Mouse (Mus musculus): ENCODE data around the gene Nfkbib. TPM values are rescaled to one million over a fixed set of nuclear protein-coding genes. Genes with fewer than 3 reads are reported as not detected.

Gene Nfkbib
- polyA plus RNA-seq, 1 experiment from 2014 or later, result 49.1 TPM

DNA sequence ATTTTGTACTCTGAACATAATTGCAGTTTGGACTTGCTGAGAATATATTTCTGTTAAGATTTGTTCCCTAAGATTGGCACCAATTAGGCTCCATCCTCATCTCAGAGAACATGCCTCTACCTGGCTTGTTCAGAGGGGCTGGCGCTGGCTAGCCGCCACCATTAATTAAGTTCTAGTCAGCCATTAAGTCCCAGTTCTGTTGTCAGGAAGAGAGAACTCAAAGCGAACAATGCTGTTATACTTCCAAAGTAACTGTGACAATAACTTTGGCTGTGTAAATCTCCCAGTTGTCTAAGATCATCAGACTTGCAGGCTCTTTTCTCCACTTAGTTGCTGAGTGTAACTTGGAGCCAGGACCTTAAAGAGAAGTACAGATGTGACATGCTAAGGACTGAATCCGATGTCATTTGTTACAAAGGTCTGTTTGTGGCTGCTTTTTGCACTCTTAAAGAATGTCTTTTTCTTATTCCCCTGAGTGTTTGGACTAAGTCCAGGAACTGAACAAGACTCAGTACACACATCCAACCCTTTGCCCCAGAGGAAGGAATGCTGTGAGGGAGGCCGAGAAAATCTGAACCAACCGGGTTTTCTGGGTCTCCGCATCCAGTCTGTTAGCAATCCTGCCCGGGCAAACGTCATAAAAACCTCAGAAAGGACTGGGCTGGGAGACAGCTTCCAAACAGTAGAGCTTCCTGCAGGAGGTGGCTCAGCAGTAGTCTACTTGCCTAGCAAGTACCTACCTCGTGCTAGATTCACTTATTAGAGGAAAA, 34.8 kb upstream of the Nfkbib start:
- ATAC-seq, result peak; percentile 77
- peak overlapping the region; percentile 55 for H3K4me2 ChIP-seq (ENCODE audit: low read depth, low read length)
- H3K4me1 ChIP-seq (ENCODE audit: control insufficient read depth, insufficient read depth, low read length), result peaks cover 33% of the 10 kb centered on the region
- H3K9me3 ChIP-seq (ENCODE audit: control insufficient read depth, low read length), result no peaks in the 10 kb centered on the region
- H3K9ac ChIP-seq (ENCODE audit: low read depth, low read length), result peak overlapping the region; percentile 60
- no peaks in the 10 kb centered on the region for H3K27me3 ChIP-seq (replicated peaks; ENCODE audit: control insufficient read depth, insufficient read depth, low read length)
- no peaks in the 10 kb centered on the region for H3K36me3 ChIP-seq (ENCODE audit: control insufficient read depth, insufficient read depth, low read length)
- peak overlapping the region; percentile 100 for H3K27ac ChIP-seq (ENCODE audit: low read length)
- peak overlapping the region; percentile 16; the same call in 1 of the 2 replicates for H3K4me3 ChIP-seq (ENCODE audit: low read length)
- WGBS, result 14% methylated on average over 10 of the region's 10 CpGs

DNA sequence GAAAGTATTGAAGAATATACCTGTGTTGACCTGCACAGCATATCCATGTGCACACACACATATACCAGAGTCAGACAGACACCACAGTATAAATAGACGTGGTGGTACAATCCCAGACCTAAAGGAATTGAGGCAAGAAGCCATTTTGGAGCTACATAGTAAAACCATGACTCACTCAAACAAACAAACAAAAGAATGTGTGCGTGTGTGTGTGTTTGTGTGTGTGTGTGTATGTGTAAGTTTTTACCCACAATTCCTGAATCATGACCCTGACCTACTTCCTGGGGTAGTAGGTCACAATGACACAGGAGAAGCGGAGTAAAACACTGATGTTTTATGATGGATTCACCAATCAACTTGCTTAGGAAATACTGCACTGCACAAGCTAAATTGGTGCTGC, 34.1 kb upstream of the Nfkbib start:
- H3K4me3 ChIP-seq (ENCODE audit: low read length), result no peak overlapping the region
- no peak for ATAC-seq
- no peak overlapping the region for H3K9ac ChIP-seq (ENCODE audit: low read depth, low read length)
- no peaks in the 10 kb centered on the region for H3K36me3 ChIP-seq (ENCODE audit: control insufficient read depth, insufficient read depth, low read length)
- H3K27ac ChIP-seq (ENCODE audit: low read length), result peak overlapping the region; percentile 100
- H3K27me3 ChIP-seq (replicated peaks; ENCODE audit: control insufficient read depth, insufficient read depth, low read length), result no peaks in the 10 kb centered on the region
- H3K4me1 ChIP-seq (ENCODE audit: control insufficient read depth, insufficient read depth, low read length), result peaks cover 39% of the 10 kb centered on the region
- H3K4me2 ChIP-seq (ENCODE audit: low read depth, low read length), result no peak overlapping the region
- 40% methylated on average over 3 of the region's 3 CpGs for WGBS
- no peaks in the 10 kb centered on the region for H3K9me3 ChIP-seq (ENCODE audit: control insufficient read depth, low read length)

DNA sequence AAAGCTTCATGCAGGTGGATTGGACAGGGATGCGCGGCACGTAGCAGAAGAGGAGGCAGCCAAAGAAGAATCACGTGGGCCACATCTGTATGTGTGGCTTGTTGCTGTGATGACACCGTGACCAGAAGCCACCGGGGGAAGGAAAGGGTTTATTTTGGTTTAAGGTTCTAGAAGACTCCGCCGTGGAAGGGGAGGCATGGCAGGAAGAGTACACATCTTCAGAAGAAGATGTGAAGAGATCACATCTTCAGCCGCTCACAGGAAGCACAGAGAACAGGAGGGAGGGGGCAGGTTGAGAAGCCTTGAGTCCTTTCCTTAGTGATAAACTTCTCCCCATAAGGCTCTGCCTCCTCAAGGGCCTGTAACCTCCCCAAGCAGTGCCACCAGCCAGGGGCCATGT, 32.7 kb upstream of the Nfkbib start:
- no peak overlapping the region for H3K4me3 ChIP-seq (ENCODE audit: low read length)
- H3K9me3 ChIP-seq (ENCODE audit: control insufficient read depth, low read length), result no peaks in the 10 kb centered on the region
- no peaks in the 10 kb centered on the region for H3K36me3 ChIP-seq (ENCODE audit: control insufficient read depth, insufficient read depth, low read length)
- WGBS, result 93% methylated on average over 9 of the region's 9 CpGs
- H3K27me3 ChIP-seq (replicated peaks; ENCODE audit: control insufficient read depth, insufficient read depth, low read length), result no peaks in the 10 kb centered on the region
- no peak overlapping the region for H3K4me2 ChIP-seq (ENCODE audit: low read depth, low read length)
- ATAC-seq, result no peak
- H3K4me1 ChIP-seq (ENCODE audit: control insufficient read depth, insufficient read depth, low read length), result peaks cover 40% of the 10 kb centered on the region
- H3K9ac ChIP-seq (ENCODE audit: low read depth, low read length), result no peak overlapping the region
- H3K27ac ChIP-seq (ENCODE audit: low read length), result no peak overlapping the region

DNA sequence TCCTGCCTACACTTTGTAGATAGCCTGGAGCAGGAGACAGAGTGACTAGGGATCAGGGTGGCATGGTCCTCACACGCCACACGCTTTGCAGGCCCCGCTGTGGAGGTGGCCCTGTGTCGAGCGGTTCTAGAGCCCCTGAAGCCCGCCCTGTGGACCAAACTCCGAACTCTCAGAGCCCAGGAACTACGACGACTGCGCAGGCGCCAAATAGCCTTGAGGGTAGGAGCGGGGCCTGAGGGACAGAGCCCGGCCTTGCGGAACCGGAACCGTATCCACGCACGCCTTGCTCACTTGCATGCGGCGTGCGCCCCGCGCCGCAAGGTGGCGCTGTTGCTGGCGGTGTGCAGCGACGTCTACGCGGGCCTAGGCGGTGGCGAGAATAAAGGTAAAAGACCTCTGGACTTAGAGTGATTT, 29.3 kb upstream of the Nfkbib start:
- peaks cover 24% of the 10 kb centered on the region for H3K4me1 ChIP-seq (ENCODE audit: control insufficient read depth, insufficient read depth, low read length)
- peak overlapping the region; percentile 45; the same call in 1 of the 2 replicates for H3K27ac ChIP-seq (ENCODE audit: low read length)
- H3K9ac ChIP-seq (ENCODE audit: low read depth, low read length), result peak overlapping the region; percentile 67
- peak; percentile 74 for ATAC-seq
- H3K4me2 ChIP-seq (ENCODE audit: low read depth, low read length), result peak overlapping the region; percentile 45
- peak overlapping the region; percentile 7 for H3K4me3 ChIP-seq (ENCODE audit: low read length)
- H3K36me3 ChIP-seq (ENCODE audit: control insufficient read depth, insufficient read depth, low read length), result no peaks in the 10 kb centered on the region
- no peaks in the 10 kb centered on the region for H3K9me3 ChIP-seq (ENCODE audit: control insufficient read depth, low read length)
- no peaks in the 10 kb centered on the region for H3K27me3 ChIP-seq (replicated peaks; ENCODE audit: control insufficient read depth, insufficient read depth, low read length)
- 14% methylated on average over 32 of the region's 32 CpGs for WGBS

DNA sequence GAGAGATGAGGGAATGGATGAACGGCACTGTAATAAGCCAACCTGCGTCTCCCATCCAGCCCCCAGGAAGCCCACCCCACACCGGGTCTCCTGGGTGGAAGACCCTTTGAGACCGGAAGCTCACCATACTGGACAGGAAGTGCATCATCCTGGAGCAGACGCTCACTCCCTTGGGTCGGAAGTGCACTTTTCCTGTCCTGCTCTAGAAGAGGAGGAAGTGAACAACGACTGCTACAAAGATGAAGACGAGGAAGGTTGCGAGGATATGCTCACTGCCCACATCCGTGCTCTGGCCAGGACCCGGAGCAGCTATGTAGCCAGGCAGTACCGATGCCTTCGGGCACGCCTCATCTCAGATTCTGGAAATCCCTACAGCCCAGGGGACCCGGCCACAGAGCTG, 28.5 kb upstream of the Nfkbib start:
- Histone ChIP-seq H3K27me3 (replicated peaks; ENCODE audit: control insufficient read depth, insufficient read depth, low read length) (no peaks in the 10 kb centered on the region), H3K4me1 (ENCODE audit: control insufficient read depth, insufficient read depth, low read length) (peaks cover 18% of the 10 kb centered on the region; the same call in 1 of the 2 replicates), H3K36me3 (ENCODE audit: control insufficient read depth, insufficient read depth, low read length) (no peaks in the 10 kb centered on the region), H3K27ac (ENCODE audit: low read length) (peak overlapping the region; percentile 45), H3K4me2 (ENCODE audit: low read depth, low read length) (0 out of 2 replicates have a peak overlapping the region, but pooled peaks have one; percentile 4), H3K9me3 (ENCODE audit: control insufficient read depth, low read length) (no peaks in the 10 kb centered on the region), H3K9ac (ENCODE audit: low read depth, low read length) (no peak overlapping the region; the same call in 1 of the 2 replicates), H3K4me3 (ENCODE audit: low read length) (no peak overlapping the region)
- no peak for ATAC-seq
- WGBS, result 66% methylated on average over 15 of the region's 15 CpGs

DNA sequence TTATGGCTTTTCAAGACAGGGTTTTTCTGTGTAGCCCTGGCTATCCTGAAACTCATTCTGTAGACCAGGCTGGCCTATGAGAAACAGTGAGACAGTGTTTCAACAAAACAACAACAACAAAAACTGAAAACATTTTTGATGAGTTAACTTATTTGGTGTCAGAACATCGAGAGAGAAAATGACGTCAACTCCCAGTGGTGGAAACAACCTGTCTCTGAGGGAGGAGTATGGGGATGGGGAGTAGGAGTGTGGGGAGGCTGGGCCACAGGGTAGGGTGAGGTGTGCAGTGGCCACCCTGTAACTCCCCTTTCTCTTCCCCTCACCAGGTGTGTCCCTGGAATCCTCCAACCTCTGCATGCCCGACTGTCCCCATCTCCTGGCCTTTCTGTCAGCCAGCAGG, 27.2 kb upstream of the Nfkbib start:
- WGBS, result 79% methylated on average over 3 of the region's 3 CpGs
- Histone ChIP-seq H3K9me3 (ENCODE audit: control insufficient read depth, low read length) (no peaks in the 10 kb centered on the region), H3K4me1 (ENCODE audit: control insufficient read depth, insufficient read depth, low read length) (peaks cover 25% of the 10 kb centered on the region; the same call in 1 of the 2 replicates), H3K36me3 (ENCODE audit: control insufficient read depth, insufficient read depth, low read length) (no peaks in the 10 kb centered on the region), H3K27me3 (replicated peaks; ENCODE audit: control insufficient read depth, insufficient read depth, low read length) (no peaks in the 10 kb centered on the region), H3K4me3 (ENCODE audit: low read length) (no peak overlapping the region), H3K4me2 (ENCODE audit: low read depth, low read length) (no peak overlapping the region), H3K27ac (ENCODE audit: low read length) (no peak overlapping the region), H3K9ac (ENCODE audit: low read depth, low read length) (no peak overlapping the region)
- no peak for ATAC-seq

DNA sequence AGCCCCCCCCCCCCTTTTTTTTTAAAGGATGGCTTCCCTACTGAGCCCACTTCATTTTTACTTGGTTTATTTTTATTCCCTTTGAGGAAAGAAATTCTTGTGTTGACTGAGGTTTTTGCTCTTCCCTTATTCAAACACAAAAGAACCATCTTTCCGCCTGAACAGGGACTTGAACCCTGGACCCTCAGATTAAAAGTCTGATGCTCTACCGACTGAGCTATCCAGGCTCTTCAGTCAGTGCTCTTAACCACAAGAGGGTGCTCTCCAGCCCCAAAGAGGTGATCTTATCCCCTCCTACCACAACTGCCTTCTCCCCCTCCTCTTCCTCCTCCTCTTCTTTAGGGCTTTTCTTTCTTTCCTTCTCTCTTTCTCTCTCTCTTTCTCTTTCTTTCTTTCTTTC, 26.5 kb upstream of the Nfkbib start:
- Histone ChIP-seq H3K4me3 (ENCODE audit: low read length) (no peak overlapping the region), H3K4me1 (ENCODE audit: control insufficient read depth, insufficient read depth, low read length) (peaks cover 26% of the 10 kb centered on the region), H3K36me3 (ENCODE audit: control insufficient read depth, insufficient read depth, low read length) (no peaks in the 10 kb centered on the region), H3K9me3 (ENCODE audit: control insufficient read depth, low read length) (no peaks in the 10 kb centered on the region), H3K4me2 (ENCODE audit: low read depth, low read length) (no peak overlapping the region), H3K9ac (ENCODE audit: low read depth, low read length) (no peak overlapping the region), H3K27me3 (replicated peaks; ENCODE audit: control insufficient read depth, insufficient read depth, low read length) (no peaks in the 10 kb centered on the region), H3K27ac (ENCODE audit: low read length) (no peak overlapping the region)
- ATAC-seq, result no peak
- 30% methylated on average over 2 of the region's 2 CpGs for whole genome bisulfite sequencing

DNA sequence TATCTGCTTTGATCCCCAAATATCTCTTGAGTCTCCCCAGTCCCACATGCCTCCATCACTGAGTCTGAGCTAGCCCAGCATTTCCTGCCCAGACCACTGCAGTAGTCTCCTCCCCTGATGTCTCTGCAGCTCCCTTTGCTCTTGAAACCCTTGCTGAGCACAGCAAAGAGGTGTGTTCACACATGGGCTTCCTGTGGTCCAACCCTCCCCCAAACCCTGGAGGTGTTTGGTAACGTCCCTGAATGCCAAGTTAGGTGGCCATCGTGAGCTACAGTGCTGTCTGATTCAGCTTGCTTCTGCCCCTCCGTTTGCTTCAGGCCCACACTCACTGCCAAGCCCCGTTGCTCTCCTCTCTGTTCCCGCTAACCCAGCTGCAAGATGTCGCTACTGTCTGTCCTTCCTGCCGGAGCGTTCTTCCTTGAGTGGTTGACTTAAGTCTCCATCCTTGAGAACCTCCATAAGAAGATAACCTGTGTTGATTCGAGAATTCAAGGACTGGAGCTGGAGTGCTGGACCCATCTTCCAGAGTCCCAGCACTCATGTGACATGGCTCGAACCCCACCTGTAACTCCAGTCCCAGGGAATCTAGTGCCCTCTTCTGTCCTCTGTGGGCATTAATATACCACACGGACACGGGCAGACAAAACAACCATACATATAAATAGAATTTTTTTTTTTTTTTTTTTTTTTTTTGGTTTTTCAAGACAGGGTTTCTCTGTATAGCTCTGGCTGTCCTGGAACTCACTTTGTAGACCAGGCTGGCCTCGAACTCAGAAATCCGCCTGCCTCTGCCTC, 25.3 kb upstream of the Nfkbib start:
- Histone ChIP-seq H3K9me3 (ENCODE audit: control insufficient read depth, low read length) (no peaks in the 10 kb centered on the region), H3K4me1 (ENCODE audit: control insufficient read depth, insufficient read depth, low read length) (peaks cover 29% of the 10 kb centered on the region), H3K36me3 (ENCODE audit: control insufficient read depth, insufficient read depth, low read length) (no peaks in the 10 kb centered on the region), H3K4me3 (ENCODE audit: low read length) (no peak overlapping the region), H3K4me2 (ENCODE audit: low read depth, low read length) (no peak overlapping the region), H3K27me3 (replicated peaks; ENCODE audit: control insufficient read depth, insufficient read depth, low read length) (no peaks in the 10 kb centered on the region), H3K9ac (ENCODE audit: low read depth, low read length) (no peak overlapping the region), H3K27ac (ENCODE audit: low read length) (no peak overlapping the region)
- WGBS, result 72% methylated on average over 12 of the region's 14 CpGs
- no peak for ATAC-seq

DNA sequence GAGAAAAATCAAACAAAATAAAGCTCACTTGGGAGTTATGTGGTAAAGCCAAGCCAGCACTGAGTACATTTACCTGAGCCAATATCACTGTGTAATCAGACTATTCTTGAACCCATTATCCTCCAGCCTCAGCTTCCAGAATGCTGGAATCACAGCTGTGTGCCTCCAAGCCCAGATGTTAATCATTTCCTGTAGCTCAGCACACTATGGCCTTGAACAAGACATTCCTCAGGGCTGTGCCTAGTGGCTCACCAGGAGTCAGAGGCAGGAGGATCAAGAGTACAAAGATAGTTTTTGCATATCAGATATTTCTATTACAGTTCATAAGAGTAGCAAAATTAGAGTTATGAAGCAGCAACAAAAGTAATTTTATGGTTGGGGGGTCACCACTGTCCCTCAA, 24.4 kb upstream of the Nfkbib start:
- Histone ChIP-seq H3K4me3 (ENCODE audit: low read length) (no peak overlapping the region), H3K9ac (ENCODE audit: low read depth, low read length) (no peak overlapping the region), H3K27ac (ENCODE audit: low read length) (no peak overlapping the region), H3K36me3 (ENCODE audit: control insufficient read depth, insufficient read depth, low read length) (no peaks in the 10 kb centered on the region), H3K27me3 (replicated peaks; ENCODE audit: control insufficient read depth, insufficient read depth, low read length) (no peaks in the 10 kb centered on the region), H3K4me1 (ENCODE audit: control insufficient read depth, insufficient read depth, low read length) (peaks cover 25% of the 10 kb centered on the region), H3K4me2 (ENCODE audit: low read depth, low read length) (no peak overlapping the region), H3K9me3 (ENCODE audit: control insufficient read depth, low read length) (no peaks in the 10 kb centered on the region)
- ATAC-seq, result 0 out of 2 replicates have a peak, but pooled peaks have one; percentile 17

Measured in intestine, embryonic 16.5 days (tissue).